Mouse (Mus musculus): ENCODE data around the gene Ppp2r3a.

DNA sequence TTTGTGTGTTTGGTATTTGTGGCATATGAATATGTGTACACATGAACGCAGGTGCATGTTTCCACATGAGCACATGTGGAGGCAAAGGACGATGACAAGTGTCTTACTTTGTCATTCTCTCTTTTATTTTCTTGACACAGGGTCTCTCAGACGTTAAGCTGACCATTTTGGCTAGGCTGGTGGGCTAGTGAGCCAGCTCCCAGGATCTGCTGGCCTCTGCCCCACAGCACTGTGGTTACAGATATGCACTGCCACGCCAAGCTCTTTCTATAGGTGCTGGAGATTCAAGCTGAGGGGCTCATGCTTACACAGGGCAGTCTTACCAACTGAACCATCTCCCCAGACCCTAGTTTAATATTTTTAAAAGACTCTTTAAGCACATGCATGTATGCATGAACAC, 45.1 kb downstream of the Ppp2r3a start:
- TF ChIP-seq TAL1 (IDR thresholded peaks at IDR 0.05; ENCODE audit: low read length) (no peak), GATA1 (IDR thresholded peaks at IDR 0.05; ENCODE audit: low read length) (no peak)
